Mouse (Mus musculus): Measurements from ENCODE around the gene Lyz2. TPM values are rescaled to one million over a fixed set of nuclear protein-coding genes. Genes with fewer than 3 reads are reported as not detected.
"Not testable (repeated sequence)": the region's sequence is repeated elsewhere in the genome, so short reads cannot be mapped to it uniquely, and the experiment has no call there.

The Lyz2 gene
- total RNA-seq (2021): 10 to 100 TPM; 12.1 to 14.4 TPM

GRCm38 (mm10) chr10:117282049-117282448, at the start of gene Lyz2:
Gene Lyz2 (minus strand): TSS chr10:117282321.
- DNase-seq (ENCODE audit: low spot score in 2 of 2): no peak
- intact Hi-C loops (cut with DNase I): no loop called here

GRCm38 (mm10) chr10:117330521-117330920, 48.4 kb upstream of the Lyz2 start:
- intact Hi-C loops (cut with DNase I): no loop called here

GRCm38 (mm10) chr10:117323782-117324181, 41.7 kb upstream of the Lyz2 start:
- intact Hi-C loops (cut with DNase I): no loop called here
- no peak for DNase-seq (ENCODE audit: low spot score in 2 of 2)

More at GRCm38 (mm10) chr10:117330521-117330920, 48.4 kb upstream of the Lyz2 start:
- no peak for DNase-seq (ENCODE audit: low spot score in 2 of 2)

- intact Hi-C loops (cut with DNase I): no loop called here
These were observed 40.5 kb upstream of the Lyz2 start for GRCm38 (mm10) chr10:117322630-117323029.

GRCm38 (mm10) chr10:117320571-117320981, 38.5 kb upstream of the Lyz2 start:
- intact Hi-C loops (cut with DNase I): no loop called here
- no peak for DNase-seq (ENCODE audit: low spot score in 2 of 2)

More at GRCm38 (mm10) chr10:117322630-117323029, 40.5 kb upstream of the Lyz2 start:
- no peak for DNase-seq (ENCODE audit: low spot score in 2 of 2)

GRCm38 (mm10) chr10:117316391-117316790, 34.3 kb upstream of the Lyz2 start:
- intact Hi-C loops (cut with DNase I): no loop called here
- DNase-seq (ENCODE audit: low spot score in 2 of 2): no peak

- DNase-seq (ENCODE audit: low spot score in 2 of 2): no peak
- intact Hi-C loops (cut with DNase I): no loop called here
These were observed 31.0 kb upstream of the Lyz2 start for GRCm38 (mm10) chr10:117313133-117313532.

GRCm38 (mm10) chr10:117312168-117312567, 30.0 kb upstream of the Lyz2 start:
- DNase-seq (ENCODE audit: low spot score in 2 of 2): no peak
- intact Hi-C loops (cut with DNase I): no loop called here

GRCm38 (mm10) chr10:117304371-117304770, 22.2 kb upstream of the Lyz2 start:
- no peak for DNase-seq (ENCODE audit: low spot score in 2 of 2)
- intact Hi-C loops (cut with DNase I): no loop called here

GRCm38 (mm10) chr10:117301688-117302087, 19.6 kb upstream of the Lyz2 start:
- intact Hi-C loops (cut with DNase I): no loop called here
- no peak for DNase-seq (ENCODE audit: low spot score in 2 of 2)

GRCm38 (mm10) chr10:117299901-117300520, 17.9 kb upstream of the Lyz2 start:
- DNase-seq (ENCODE audit: low spot score in 2 of 2): no peak
- intact Hi-C loops (cut with DNase I): no loop called here

- intact Hi-C loops (cut with DNase I): no loop called here
- DNase-seq (ENCODE audit: low spot score in 2 of 2): no peak
These were observed 17.0 kb upstream of the Lyz2 start for GRCm38 (mm10) chr10:117299106-117299505.

GRCm38 (mm10) chr10:117298336-117298735, 16.2 kb upstream of the Lyz2 start:
- no peak for DNase-seq (ENCODE audit: low spot score in 2 of 2)
- intact Hi-C loops (cut with DNase I): no loop called here

- intact Hi-C loops (cut with DNase I): no loop called here
These were observed 10.6 kb upstream of the Lyz2 start, which contains the start of gene Lyz1 for GRCm38 (mm10) chr10:117292671-117293070. Gene Lyz1 (minus strand): TSS chr10:117292868.

GRCm38 (mm10) chr10:117290936-117291335, 8.8 kb upstream of the Lyz2 start:
- intact Hi-C loops (cut with DNase I); DNase-seq (ENCODE audit: low spot score in 2 of 2): not testable (repeated sequence)

More at GRCm38 (mm10) chr10:117292671-117293070, 10.6 kb upstream of the Lyz2 start, which contains the start of gene Lyz1:
- no peak for DNase-seq (ENCODE audit: low spot score in 2 of 2)

GRCm38 (mm10) chr10:117290046-117290870, 8.1 kb upstream of the Lyz2 start:
- no peak for DNase-seq (ENCODE audit: low spot score in 2 of 2)
- intact Hi-C loops (cut with DNase I): no loop called here

- intact Hi-C loops (cut with DNase I); DNase-seq (ENCODE audit: low spot score in 2 of 2): not testable (repeated sequence)
These were observed 6.9 kb upstream of the Lyz2 start for GRCm38 (mm10) chr10:117289034-117289505.

GRCm38 (mm10) chr10:117288197-117289033, 6.3 kb upstream of the Lyz2 start:
- no peak for DNase-seq (ENCODE audit: low spot score in 2 of 2)
- intact Hi-C loops (cut with DNase I): no loop called here

- intact Hi-C loops (cut with DNase I): no loop called here
- DNase-seq (ENCODE audit: low spot score in 2 of 2): no peak
These were observed 5.2 kb upstream of the Lyz2 start for GRCm38 (mm10) chr10:117287226-117287850.

All from left cerebral cortex, postnatal 36 days (tissue).